Mouse (Mus musculus) cerebellum, adult 8-10 months (tissue): Measurements from ENCODE around the gene Esp24.
"Not testable (repeated sequence)": the region's sequence is repeated elsewhere in the genome, so short reads cannot be mapped to it uniquely, and the experiment has no call there.

Source experiments
- DNase-seq: peaks from one replicate; pipeline ENCODE4 v3.0.0; 2022

Gene Esp24

GRCm38 (mm10) chr17:39036395-39036794 is at the start of gene Esp24:
Esp24 (plus strand) TSS chr17:39036695.
- DNase-seq = not testable (repeated sequence)

GRCm38 (mm10) chr17:39009846-39010245 is 26.6 kb upstream of the Esp24 start:
- no peak for DNase-seq

GRCm38 (mm10) chr17:39010675-39011638 is 25.5 kb upstream of the Esp24 start:
- DNase-seq = no peak

- no peak for DNase-seq
Measured at GRCm38 (mm10) chr17:39017184-39017583, 19.3 kb upstream of the Esp24 start.

- DNase-seq = no peak
Measured at GRCm38 (mm10) chr17:39043241-39043640, 6.7 kb downstream of the Esp24 start, which contains the start of gene Gm21903. Gm21903 (minus strand) TSS chr17:39043341.

GRCm38 (mm10) chr17:39063641-39064040 is 27.1 kb downstream of the Esp24 start:
- no peak for DNase-seq

- no peak for DNase-seq
Measured at GRCm38 (mm10) chr17:39076937-39077336, 40.4 kb downstream of the Esp24 start, which contains the start of gene Esp23. Esp23 (minus strand) TSS chr17:39077037.
